Mouse (Mus musculus): ENCODE data around the gene Zkscan1. TPM values are rescaled to one million over a fixed set of nuclear protein-coding genes. Genes with fewer than 3 reads are reported as not detected.
"Not testable (repeated sequence)": the region's sequence is repeated elsewhere in the genome, so short reads cannot be mapped to it uniquely, and the experiment has no call there.

Gene Zkscan1
- 7.2 and 9.4 TPM in 2 replicates for polyA plus RNA-seq (2012; ENCODE audit: insufficient read depth, insufficient read length, missing spikeins)

DNA sequence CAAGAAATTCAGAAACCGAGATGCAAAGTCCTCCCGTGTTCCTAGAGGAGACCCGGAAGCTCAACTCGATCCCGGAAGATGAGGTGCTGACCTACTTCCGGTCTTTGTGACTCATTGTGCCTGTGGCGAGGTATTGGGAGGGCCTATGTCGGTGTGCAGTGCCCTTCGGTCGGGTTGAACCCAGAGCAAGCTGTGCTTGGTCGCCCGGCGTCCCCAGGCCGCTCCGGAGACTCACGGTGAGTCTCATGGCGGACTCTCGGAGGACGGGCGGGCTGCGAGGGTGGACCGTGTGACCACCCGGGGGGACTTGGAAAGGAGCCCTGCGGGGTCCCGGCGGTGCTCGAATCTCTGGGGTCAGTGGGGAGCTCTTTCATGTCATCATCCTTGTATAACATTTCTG lies at the start of gene Zkscan1:
Gene Zkscan1, plus strand, starts transcription at position 89 of the 400 bp plus-strand sequence.
- H3K4me1 ChIP-seq (ENCODE audit: control insufficient read depth, insufficient read depth, insufficient read length, low read length): peaks cover 4% of the 10 kb centered on the region; the same call in 1 of the 2 replicates
- peak within 1 kb of the TSS; percentile 100 for H3K4me3 ChIP-seq (ENCODE audit: insufficient read depth, low read depth, low read length)
- peak within 1 kb of the TSS; percentile 85 for H3K27ac ChIP-seq (replicated peaks; ENCODE audit: low read depth, low read length)

DNA sequence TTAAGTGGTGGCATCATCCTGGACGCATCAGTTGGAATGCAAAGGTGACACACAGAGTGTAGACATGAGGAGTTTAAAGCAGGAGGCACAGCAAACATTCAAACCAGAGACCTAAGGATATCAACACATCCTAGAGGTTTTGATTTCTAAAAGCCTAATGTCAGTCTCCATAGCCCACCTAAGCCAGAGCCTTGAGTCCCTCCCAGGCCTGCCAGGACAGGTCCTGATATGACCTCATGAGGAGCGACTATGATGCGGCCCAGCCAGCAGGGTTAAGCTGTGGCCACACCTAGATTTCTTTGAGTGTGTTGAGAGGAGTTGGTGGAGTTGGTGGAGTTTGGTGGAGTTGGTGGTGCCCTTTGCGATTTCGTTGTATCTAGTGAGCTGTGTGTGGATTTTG lies 32.0 kb upstream of the Zkscan1 start, which contains the start of gene Smok3c:
Gene Smok3c, plus strand, starts transcription at position 301 of the 400 bp plus-strand sequence.
- H3K27ac ChIP-seq (replicated peaks; ENCODE audit: low read depth, low read length); H3K4me1 ChIP-seq (ENCODE audit: control insufficient read depth, insufficient read depth, insufficient read length, low read length); H3K4me3 ChIP-seq (ENCODE audit: insufficient read depth, low read depth, low read length): not testable (repeated sequence)

DNA sequence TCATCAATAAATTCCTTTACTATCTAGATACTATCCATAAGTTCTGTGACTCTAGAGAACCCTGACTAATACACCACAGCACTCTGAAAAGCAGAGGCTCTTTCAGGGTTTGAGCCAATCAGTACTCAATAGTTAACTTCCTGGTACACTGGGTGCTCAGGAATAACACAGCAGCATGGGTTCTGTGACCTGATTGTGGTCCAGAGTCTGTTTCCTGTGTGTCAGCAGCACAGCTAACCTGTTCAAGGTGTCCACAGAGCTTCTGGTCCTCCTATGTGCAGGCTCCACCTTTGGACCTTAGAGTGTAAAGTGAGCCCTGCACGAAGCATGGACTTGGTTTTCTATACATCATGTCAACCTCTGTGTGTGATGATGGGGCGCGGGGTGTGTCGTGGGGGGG lies 11.1 kb upstream of the Zkscan1 start:
- Histone ChIP-seq H3K4me1 (ENCODE audit: control insufficient read depth, insufficient read depth, insufficient read length, low read length) (no peaks in the 10 kb centered on the region), H3K4me3 (ENCODE audit: insufficient read depth, low read depth, low read length) (no peak overlapping the region), H3K27ac (replicated peaks; ENCODE audit: low read depth, low read length) (no peak overlapping the region)

DNA sequence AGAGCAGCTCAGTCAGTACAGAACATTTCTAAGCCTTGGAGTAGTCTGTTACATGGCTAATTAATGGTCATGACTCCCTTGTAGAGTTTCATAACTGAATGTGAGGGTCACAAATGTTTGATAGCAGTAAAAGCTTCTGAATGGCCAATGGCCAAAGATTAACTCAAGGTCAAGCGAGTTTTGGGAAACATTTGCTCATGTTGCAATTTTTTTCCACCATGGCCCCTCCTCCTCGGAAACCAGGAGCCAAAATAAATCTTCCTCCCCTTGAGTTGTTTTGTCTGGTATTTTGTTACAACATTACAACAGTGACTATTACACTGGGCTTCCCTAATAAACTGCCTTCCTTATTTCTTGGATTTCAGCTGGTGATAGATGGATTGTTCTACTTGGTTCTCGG lies 9.2 kb upstream of the Zkscan1 start:
- H3K4me1 ChIP-seq (ENCODE audit: control insufficient read depth, insufficient read depth, insufficient read length, low read length): no peaks in the 10 kb centered on the region
- no peak overlapping the region for H3K4me3 ChIP-seq (ENCODE audit: insufficient read depth, low read depth, low read length)
- H3K27ac ChIP-seq (replicated peaks; ENCODE audit: low read depth, low read length): no peak overlapping the region

DNA sequence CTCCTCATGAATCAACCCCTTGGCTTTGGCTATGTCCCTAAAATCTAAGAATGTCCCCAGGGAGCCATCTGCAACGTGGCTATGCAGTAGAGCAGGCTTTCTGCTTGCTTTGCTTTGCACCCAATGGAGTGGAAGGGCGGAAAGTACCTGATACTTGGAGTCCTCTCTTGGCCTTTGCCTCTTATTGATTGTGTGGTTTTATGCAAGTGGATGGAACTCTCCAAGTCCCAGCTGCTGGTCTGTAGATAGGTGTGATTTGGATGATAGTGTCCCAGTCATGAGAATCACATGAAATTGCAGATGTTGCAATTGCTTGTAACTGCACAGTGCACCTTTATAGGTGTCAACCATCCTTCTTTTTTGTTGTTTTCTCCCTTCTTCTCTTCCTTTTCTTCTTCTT lies 8.7 kb upstream of the Zkscan1 start:
- Histone ChIP-seq H3K4me3 (ENCODE audit: insufficient read depth, low read depth, low read length) (no peak overlapping the region), H3K27ac (replicated peaks; ENCODE audit: low read depth, low read length) (no peak overlapping the region), H3K4me1 (ENCODE audit: control insufficient read depth, insufficient read depth, insufficient read length, low read length) (no peaks in the 10 kb centered on the region)

DNA sequence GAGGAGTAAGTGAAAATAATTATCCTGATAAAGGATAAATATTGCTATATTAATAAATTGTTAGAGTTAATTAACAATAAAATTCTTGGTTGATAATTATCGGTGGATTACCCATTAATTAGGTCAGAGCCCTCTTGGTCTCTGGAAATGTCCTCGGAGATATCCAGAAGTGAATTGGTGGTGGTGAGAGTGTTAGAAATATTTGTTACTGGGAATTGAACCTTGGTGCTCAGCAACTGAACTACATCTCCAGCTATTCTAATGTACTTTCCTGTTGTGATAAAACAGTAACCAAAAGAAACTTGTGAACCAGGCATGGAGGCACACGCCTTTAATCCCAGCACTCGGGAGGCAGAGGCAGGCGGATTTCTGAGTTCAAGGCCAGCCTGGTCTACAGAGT lies 4.4 kb upstream of the Zkscan1 start:
- Histone ChIP-seq H3K27ac (replicated peaks; ENCODE audit: low read depth, low read length) (no peak overlapping the region), H3K4me3 (ENCODE audit: insufficient read depth, low read depth, low read length) (no peak overlapping the region), H3K4me1 (ENCODE audit: control insufficient read depth, insufficient read depth, insufficient read length, low read length) (0 out of 2 replicates have a peak, but pooled peaks cover 2% of the 10 kb centered on the region)

DNA sequence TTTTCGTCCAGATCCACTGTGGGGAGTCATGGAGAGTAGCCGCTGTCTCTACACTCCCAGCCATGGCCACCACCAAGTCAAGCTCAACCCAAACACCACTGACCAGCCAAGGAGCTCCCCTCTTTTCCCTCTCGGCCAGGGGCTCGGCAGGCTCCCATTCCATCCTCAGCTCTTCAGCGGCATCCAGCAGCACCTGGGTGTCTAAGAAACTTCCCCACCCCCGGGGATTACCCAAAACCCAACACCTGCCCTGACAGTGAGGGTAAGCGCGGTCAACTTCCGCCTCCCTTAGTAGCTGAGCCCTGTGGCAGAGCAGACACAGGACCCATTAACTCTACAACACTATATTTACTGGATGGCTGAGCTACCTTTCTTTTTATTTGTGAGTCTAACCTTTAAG lies 3.4 kb upstream of the Zkscan1 start:
- Histone ChIP-seq H3K4me1 (ENCODE audit: control insufficient read depth, insufficient read depth, insufficient read length, low read length) (peaks cover 4% of the 10 kb centered on the region; the same call in 1 of the 2 replicates), H3K27ac (replicated peaks; ENCODE audit: low read depth, low read length) (no peak overlapping the region), H3K4me3 (ENCODE audit: insufficient read depth, low read depth, low read length) (no peak overlapping the region)

DNA sequence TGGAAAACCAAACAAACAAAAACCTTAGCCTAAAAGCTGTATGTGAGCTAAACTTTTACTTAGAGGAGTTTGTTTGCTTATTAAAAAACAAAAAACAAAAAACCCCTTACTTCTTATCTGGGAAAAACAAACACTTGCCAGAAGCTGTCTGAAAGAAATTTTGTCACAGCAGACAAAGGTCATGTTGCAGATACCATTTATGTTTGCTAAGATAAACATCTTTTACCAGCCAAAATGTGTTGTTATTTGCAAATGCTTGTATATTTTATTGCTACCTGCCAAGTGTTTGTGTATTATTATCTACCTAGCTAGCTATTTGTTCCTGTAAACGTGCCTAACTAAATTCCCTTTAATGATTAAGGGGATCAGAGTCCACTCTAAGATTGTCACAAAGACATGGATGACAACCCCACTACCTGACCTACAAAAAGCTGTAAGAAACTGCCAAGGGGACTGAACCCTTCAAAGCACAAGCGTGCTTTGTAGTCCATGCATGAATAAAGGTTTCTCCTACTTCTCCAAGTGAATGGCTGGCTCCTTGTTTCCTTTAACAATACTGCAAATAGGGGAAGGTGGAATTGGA lies 1.5 kb upstream of the Zkscan1 start:
- Histone ChIP-seq H3K4me3 (ENCODE audit: insufficient read depth, low read depth, low read length) (no peak overlapping the region), H3K27ac (replicated peaks; ENCODE audit: low read depth, low read length) (no peak overlapping the region), H3K4me1 (ENCODE audit: control insufficient read depth, insufficient read depth, insufficient read length, low read length) (peaks cover 4% of the 10 kb centered on the region; the same call in 1 of the 2 replicates)

DNA sequence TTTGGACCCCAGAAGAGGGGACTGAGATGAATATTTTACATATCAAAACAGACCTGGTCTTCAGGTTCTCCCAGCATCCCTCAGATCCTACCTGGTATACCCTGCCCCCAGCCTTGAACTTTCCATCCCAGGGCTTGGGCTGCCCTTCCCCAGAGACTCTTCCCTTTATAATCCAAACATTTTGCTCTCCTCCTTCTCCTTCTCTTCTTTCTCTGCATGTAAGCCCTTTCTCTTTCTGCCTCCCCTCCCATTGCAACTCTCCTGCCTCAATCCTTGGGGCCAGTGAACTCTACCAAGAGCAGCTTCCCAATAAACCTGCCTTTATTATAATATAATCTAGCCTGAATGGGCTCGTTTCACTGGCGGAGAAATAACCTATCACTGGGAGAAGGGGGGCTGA lies 948 bp upstream of the Zkscan1 start:
- Histone ChIP-seq H3K4me1 (ENCODE audit: control insufficient read depth, insufficient read depth, insufficient read length, low read length) (peaks cover 4% of the 10 kb centered on the region; the same call in 1 of the 2 replicates), H3K4me3 (ENCODE audit: insufficient read depth, low read depth, low read length) (no peak overlapping the region), H3K27ac (replicated peaks; ENCODE audit: low read depth, low read length) (no peak overlapping the region)

DNA sequence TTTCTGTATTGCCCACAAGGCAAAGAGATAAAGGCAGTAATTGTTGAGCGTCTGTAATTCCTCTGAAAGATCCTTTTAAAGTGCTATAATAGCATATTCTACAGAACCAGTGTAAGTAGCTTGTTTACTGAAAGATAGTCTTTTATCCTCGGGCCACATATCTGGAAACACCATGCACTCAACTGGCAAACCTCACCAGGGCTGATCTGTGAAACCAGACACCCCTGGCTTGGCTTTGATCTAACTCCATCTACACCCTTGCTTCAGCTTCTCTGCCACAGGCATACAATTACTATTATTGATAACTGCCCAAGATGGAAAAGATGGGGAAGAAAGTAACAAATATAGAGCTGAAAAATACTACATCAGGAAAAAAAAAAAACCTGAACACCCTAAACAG lies 377 bp upstream of the Zkscan1 start:
- Histone ChIP-seq H3K27ac (replicated peaks; ENCODE audit: low read depth, low read length) (no peak overlapping the region), H3K4me1 (ENCODE audit: control insufficient read depth, insufficient read depth, insufficient read length, low read length) (peaks cover 4% of the 10 kb centered on the region; the same call in 1 of the 2 replicates), H3K4me3 (ENCODE audit: insufficient read depth, low read depth, low read length) (peak overlapping the region; percentile 100)

DNA sequence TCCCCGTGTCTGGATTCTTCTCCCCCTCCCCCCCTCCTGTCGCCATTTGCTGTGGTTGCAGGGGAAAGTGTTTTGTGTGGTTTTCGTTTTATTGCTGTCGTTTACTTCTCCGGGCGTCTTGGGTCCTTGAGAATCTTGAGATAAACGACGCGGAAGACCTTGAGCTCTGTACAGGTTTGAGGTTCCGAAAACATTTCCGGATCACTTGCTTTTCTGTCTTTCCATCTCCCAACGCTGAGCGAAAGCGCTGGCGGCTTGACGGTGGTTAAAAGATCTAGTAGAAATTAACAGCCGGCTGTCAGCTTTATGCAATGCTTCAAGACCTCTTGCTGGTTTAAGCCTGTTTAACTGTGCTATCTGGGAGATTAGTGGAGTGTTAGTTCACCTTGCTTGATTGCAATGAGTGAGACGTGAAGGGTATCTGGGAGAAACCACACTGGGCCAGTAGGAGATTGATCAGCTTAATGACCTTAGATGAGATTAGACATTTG lies 582 bp downstream of the Zkscan1 start:
- Histone ChIP-seq H3K4me3 (ENCODE audit: insufficient read depth, low read depth, low read length) (peak overlapping the region; percentile 100), H3K4me1 (ENCODE audit: control insufficient read depth, insufficient read depth, insufficient read length, low read length) (peaks cover 4% of the 10 kb centered on the region; the same call in 1 of the 2 replicates), H3K27ac (replicated peaks; ENCODE audit: low read depth, low read length) (peak overlapping the region; percentile 85)

DNA sequence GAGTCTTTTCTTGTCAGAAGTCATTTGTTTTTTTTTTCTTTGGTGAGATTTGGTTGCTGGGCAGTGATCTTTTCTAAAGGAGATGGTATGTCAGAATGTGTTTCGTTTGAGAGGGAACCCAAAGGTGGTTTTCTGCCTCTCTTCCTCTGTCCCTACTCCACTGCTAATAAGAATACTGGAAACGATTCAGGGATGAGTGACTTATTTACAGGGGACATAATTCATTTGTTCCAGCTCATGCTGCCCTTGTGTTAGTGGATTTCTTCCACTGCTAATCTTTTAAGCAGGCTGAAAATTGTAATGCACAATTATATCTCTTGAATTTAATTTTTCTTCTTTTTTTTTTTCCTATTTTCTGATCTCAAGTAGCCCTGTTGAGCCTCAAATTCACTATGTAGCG lies 2.0 kb downstream of the Zkscan1 start:
- H3K27ac ChIP-seq (replicated peaks; ENCODE audit: low read depth, low read length): no peak overlapping the region

DNA sequence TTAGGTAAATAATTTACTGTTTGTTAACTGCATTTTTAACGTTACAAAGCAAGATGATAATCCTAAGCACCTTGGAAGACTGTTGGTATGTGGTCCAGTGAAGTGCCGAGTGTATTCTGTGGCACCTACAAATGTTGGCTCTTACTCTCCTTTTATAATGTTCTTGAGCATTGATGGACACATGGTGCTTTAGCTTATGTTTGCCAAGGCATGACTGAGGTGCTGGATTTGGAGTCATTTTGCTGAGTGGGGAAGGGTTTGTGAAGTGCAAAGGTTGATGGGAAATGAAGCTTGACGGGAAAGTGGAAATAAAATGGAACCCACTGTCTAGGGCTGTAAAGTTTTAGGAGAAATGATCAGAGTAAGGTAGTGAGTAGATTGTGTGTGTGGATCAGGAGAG lies 3.5 kb downstream of the Zkscan1 start:
- peaks cover 4% of the 10 kb centered on the region; the same call in 1 of the 2 replicates for H3K4me1 ChIP-seq (ENCODE audit: control insufficient read depth, insufficient read depth, insufficient read length, low read length)
- H3K27ac ChIP-seq (replicated peaks; ENCODE audit: low read depth, low read length): no peak overlapping the region
- no peak overlapping the region for H3K4me3 ChIP-seq (ENCODE audit: insufficient read depth, low read depth, low read length)

More for the DNA sequence above, 2.0 kb downstream of the Zkscan1 start:
- Histone ChIP-seq H3K4me1 (ENCODE audit: control insufficient read depth, insufficient read depth, insufficient read length, low read length) (peaks cover 4% of the 10 kb centered on the region; the same call in 1 of the 2 replicates), H3K4me3 (ENCODE audit: insufficient read depth, low read depth, low read length) (no peak overlapping the region)

DNA sequence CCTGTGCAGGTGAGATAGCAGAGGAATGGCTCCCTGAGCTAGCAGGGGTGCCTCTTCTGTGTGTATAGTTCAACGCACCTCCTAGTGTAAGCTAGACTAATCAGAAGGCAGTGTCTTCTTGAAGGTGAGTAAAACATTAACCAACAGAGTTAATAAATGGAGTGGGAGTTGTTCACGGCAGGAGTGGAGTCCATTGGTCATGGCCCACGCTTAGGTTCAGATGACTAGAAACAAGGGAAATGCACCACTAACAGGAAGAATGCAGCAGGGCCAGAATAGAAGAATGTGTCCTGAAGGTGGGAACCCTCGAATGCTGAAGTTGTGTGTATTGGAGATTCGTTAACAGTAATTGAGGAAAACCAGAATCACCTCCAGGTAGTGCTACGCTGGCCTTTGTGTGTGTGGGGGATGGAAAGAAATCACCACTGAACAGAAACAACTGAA lies 4.2 kb downstream of the Zkscan1 start:
- Histone ChIP-seq H3K27ac (replicated peaks; ENCODE audit: low read depth, low read length) (no peak overlapping the region), H3K4me1 (ENCODE audit: control insufficient read depth, insufficient read depth, insufficient read length, low read length) (peaks cover 4% of the 10 kb centered on the region; the same call in 1 of the 2 replicates), H3K4me3 (ENCODE audit: insufficient read depth, low read depth, low read length) (no peak overlapping the region)

DNA sequence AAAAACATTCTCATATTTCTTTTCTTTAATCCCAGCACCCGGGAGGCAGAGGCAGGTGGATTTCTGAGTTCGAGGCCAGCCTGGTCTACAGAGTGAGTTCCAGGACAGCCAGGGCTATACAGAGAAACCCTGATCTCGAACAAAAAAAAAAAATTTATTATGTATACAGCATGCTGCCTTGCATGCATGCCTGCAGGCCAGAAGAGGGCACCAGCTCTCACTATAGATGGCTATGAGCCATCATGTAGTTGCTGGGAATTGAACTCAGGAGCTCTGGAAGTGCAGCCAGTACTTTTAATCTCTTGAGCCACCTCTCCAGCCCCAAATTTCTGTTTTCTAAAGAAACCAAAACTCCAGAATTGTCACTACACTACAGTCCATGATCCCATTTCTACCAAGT lies 5.4 kb downstream of the Zkscan1 start:
- peaks cover 2% of the 10 kb centered on the region; the same call in 1 of the 2 replicates for H3K4me1 ChIP-seq (ENCODE audit: control insufficient read depth, insufficient read depth, insufficient read length, low read length)
- H3K27ac ChIP-seq (replicated peaks; ENCODE audit: low read depth, low read length): no peak overlapping the region
- H3K4me3 ChIP-seq (ENCODE audit: insufficient read depth, low read depth, low read length): no peak overlapping the region

DNA sequence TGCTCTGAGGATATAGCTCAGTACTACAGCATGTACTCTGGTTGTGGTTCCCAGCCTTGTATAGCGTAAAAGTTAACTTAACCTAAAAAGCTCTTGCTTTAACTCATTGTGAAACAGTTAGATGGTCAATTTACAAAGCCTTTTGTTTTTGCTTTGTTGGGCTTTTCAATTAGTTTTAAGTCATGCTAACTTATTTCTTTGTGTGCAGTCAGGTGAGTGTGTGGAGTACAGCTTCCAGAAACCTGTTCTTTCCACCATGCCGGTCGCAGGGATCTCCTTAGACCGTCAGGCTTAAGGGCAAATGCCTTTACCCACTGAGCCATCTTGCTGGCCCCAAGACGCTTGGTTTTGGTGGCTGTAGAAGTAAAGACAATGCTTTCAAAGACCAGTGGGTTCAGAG lies 5.9 kb downstream of the Zkscan1 start:
- no peak overlapping the region for H3K27ac ChIP-seq (replicated peaks; ENCODE audit: low read depth, low read length)
- no peak overlapping the region for H3K4me3 ChIP-seq (ENCODE audit: insufficient read depth, low read depth, low read length)

More for the DNA sequence above, 5.9 kb downstream of the Zkscan1 start:
- H3K4me1 ChIP-seq (ENCODE audit: control insufficient read depth, insufficient read depth, insufficient read length, low read length): peaks cover 2% of the 10 kb centered on the region; the same call in 1 of the 2 replicates
